Mouse (Mus musculus) midbrain, embryonic 11.5 days (tissue): ENCODE data around the gene Clec11a. TPM values are rescaled to one million over a fixed set of nuclear protein-coding genes. Genes with fewer than 3 reads are reported as not detected.

ENCODE experiments used
- ATAC-seq: fragments of 200-750 bp; cut with Nextera tagmentation; 2 replicates; pipeline ENCODE4 v1.8.0; 2017; ENCODE audit warnings: moderate TSS enrichment, moderate library complexity; ENCODE audit not compliant: low FRiP score
- DNase-seq: peaks from one replicate; pipeline ENCODE4 v3.0.0; 2015; ENCODE audit warnings: low spot score; ENCODE audit errors: missing footprints
- H3K27ac ChIP-seq: fragments of 300-500 bp; sonication (generic); 2 replicates; pipeline ENCODE4 v1.5.1; 2014; ENCODE audit warnings: low read depth, low read length
- H3K27me3 ChIP-seq: fragments of 300-500 bp; sonication (generic); 2 replicates; pipeline ENCODE4 v1.6.1; 2014; ENCODE audit warnings: mild to moderate bottlenecking, low read length, moderate library complexity, mixed read lengths; ENCODE audit not compliant: control insufficient read depth, insufficient read depth
- H3K36me3 ChIP-seq: fragments of 300-500 bp; sonication (generic); 2 replicates; pipeline ENCODE4 v1.6.1; 2014; ENCODE audit warnings: mild to moderate bottlenecking, low read length, moderate library complexity, mixed read lengths; ENCODE audit not compliant: control insufficient read depth, insufficient read depth
- H3K4me1 ChIP-seq: fragments of 300-500 bp; sonication (generic); 2 replicates; pipeline ENCODE4 v1.6.1; 2014; ENCODE audit warnings: low read length; ENCODE audit not compliant: control insufficient read depth, insufficient read depth
- H3K4me2 ChIP-seq: fragments of 300-500 bp; sonication (generic); 2 replicates; pipeline ENCODE4 v1.6.1; 2014; ENCODE audit warnings: mild to moderate bottlenecking, moderate library complexity
- H3K4me3 ChIP-seq: fragments of 300-500 bp; sonication (generic); 2 replicates; pipeline ENCODE4 v1.5.1; 2014; ENCODE audit warnings: low read depth, low read length
- H3K9ac ChIP-seq: fragments of 300-500 bp; sonication (generic); 2 replicates; pipeline ENCODE4 v1.6.1; 2014; ENCODE audit warnings: low read length
- H3K9me3 ChIP-seq: fragments of 300-500 bp; sonication (generic); 2 replicates; pipeline ENCODE4 v1.6.1; 2016; ENCODE audit warnings: low read length; ENCODE audit not compliant: control insufficient read depth
- WGBS: fragments of 180-500 bp; shearing (Covaris S2); extraction: QIAGEN DNeasy Blood & Tissue Kit; methylation state at CpG from one replicate; pipeline ENCODE4 v1.1.7; 2014; 5-methylcytosine and 5-hydroxymethylcytosine counted together
- polyA plus RNA-seq: library from polyadenylated mRNA; unstranded; fragments of >200 nt; fragmentation: Nextera tagmentation; extraction: Ambion mirVana; gene quantifications from 2 replicates; pipeline ENCODE4 v1.2.1, GENCODE M21; 2014

Gene Clec11a
- polyA plus RNA-seq, 1 experiment from 2014 or later = 3.4 TPM

DNA sequence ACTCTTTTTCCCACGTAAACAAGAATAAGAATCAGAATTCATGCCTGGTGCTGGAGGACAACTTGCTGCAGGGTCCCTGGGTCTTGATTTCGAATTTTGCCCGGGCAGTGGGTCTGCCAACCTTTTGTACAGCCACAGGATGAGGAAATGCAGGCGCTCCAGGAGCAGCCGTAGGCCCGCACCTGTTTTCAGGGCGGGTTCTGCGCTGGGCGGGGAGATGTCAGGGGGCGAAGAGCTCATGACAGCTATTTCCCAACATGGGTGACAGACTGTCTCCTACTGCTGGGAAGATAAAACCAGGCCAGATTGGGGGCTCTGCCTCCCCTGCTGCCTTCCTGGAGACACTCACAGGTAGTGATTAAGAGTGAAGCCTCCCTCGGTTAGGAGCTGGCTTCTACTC lies 32.6 kb downstream of the Clec11a start:
- H3K4me2 ChIP-seq = no peak overlapping the region
- no peaks in the 10 kb centered on the region for H3K4me1 ChIP-seq
- no peaks in the 10 kb centered on the region for H3K9me3 ChIP-seq
- peak; percentile 33 for DNase-seq
- no peak for ATAC-seq
- no peaks in the 10 kb centered on the region for H3K36me3 ChIP-seq
- H3K27me3 ChIP-seq = peaks cover 4% of the 10 kb centered on the region; the same call in 1 of the 2 replicates
- WGBS = 54% methylated on average over 11 of the region's 11 CpGs
- no peak overlapping the region for H3K27ac ChIP-seq
- no peak overlapping the region for H3K9ac ChIP-seq
- no peak overlapping the region for H3K4me3 ChIP-seq

DNA sequence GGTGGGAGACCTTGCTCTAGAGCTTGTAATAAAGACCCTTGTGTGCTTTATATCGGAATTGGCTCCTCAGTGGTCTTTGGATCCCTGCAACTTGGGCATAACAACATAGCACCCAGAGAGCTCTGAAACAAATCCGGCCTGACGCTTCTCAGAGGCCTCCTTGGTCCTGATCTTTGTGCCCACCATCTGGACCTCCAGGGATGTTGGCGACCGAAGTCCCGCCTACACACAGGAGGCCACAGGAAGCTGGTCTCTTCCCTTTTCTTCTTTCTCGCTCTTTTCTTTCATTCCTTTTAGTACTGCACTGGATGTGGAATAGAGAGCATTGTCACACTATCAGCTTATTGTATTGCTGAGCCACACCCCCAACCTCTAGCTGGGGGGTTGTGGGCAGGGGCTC lies 33.3 kb downstream of the Clec11a start:
- no peak for ATAC-seq

DNA sequence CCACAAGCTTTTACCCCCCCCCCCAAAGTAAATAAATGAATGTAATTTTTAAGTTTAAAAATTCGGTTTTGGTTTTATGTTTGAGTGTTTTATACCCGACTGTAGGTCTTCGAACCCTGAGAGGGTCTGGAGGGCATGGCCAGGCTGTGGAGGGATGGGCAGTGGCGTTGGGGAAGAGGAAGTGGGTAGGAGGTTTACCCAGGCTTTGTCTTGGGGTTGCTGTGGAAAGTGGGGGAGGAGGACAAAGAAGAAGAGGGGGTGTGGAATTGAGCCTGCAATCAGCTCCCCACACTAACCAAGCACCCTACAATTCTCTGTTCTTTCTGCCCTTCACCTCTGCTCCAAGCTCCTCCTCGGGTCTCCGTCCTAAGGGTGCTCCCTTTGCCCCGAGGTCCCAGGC lies 34.2 kb downstream of the Clec11a start:
- H3K36me3 ChIP-seq = no peaks in the 10 kb centered on the region
- peak; percentile 45 for DNase-seq
- WGBS = 86% methylated on average over 7 of the region's 7 CpGs

More for the DNA sequence above, 33.3 kb downstream of the Clec11a start:
- Histone ChIP-seq H3K27ac (no peak overlapping the region), H3K36me3 (no peaks in the 10 kb centered on the region), H3K27me3 (peaks cover 4% of the 10 kb centered on the region; the same call in 1 of the 2 replicates), H3K9me3 (no peaks in the 10 kb centered on the region), H3K9ac (no peak overlapping the region), H3K4me2 (no peak overlapping the region), H3K4me3 (no peak overlapping the region), H3K4me1 (no peaks in the 10 kb centered on the region)
- DNase-seq = peak; percentile 62
- WGBS = 64% methylated on average over 7 of the region's 7 CpGs

DNA sequence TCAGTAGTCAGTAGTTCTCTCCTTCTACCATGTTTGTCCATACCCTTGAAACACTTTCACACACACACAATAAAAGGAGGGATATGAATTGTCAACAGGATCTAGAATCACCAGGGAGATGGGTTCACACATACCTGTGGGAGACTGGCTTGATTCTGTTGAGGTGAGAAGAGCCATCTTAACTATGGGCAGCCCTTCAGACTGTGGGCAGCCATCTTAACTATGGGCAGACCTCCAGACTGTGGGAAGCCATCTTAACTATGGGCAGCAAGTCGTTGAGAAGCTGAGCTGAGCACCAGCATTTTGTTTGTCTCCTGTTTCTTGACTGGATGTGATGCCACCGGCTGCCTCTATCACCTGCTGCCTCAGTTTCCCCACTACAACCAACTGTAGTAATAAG lies 35.4 kb downstream of the Clec11a start:
- Histone ChIP-seq H3K9ac (no peak overlapping the region), H3K4me2 (no peak overlapping the region), H3K4me3 (no peak overlapping the region), H3K36me3 (no peaks in the 10 kb centered on the region), H3K9me3 (no peaks in the 10 kb centered on the region), H3K4me1 (no peaks in the 10 kb centered on the region), H3K27me3 (peaks cover 4% of the 10 kb centered on the region; the same call in 1 of the 2 replicates), H3K27ac (no peak overlapping the region)
- WGBS = 66% methylated on average over 2 of the region's 2 CpGs
- ATAC-seq (no peak), DNase-seq (peak; percentile 75)

More for the DNA sequence above, 34.2 kb downstream of the Clec11a start:
- Histone ChIP-seq H3K9ac (no peak overlapping the region), H3K9me3 (no peaks in the 10 kb centered on the region), H3K4me1 (no peaks in the 10 kb centered on the region), H3K4me2 (no peak overlapping the region), H3K4me3 (no peak overlapping the region), H3K27ac (no peak overlapping the region), H3K27me3 (peaks cover 4% of the 10 kb centered on the region; the same call in 1 of the 2 replicates)
- ATAC-seq = no peak

- DNase-seq (no peak), ATAC-seq (no peak)
- Histone ChIP-seq H3K4me2 (no peak overlapping the region), H3K4me3 (no peak overlapping the region), H3K27me3 (peaks cover 4% of the 10 kb centered on the region; the same call in 1 of the 2 replicates), H3K9me3 (no peaks in the 10 kb centered on the region), H3K4me1 (no peaks in the 10 kb centered on the region), H3K36me3 (no peaks in the 10 kb centered on the region), H3K9ac (no peak overlapping the region), H3K27ac (no peak overlapping the region)
- WGBS = 85% methylated on average over 2 of the region's 2 CpGs
These were observed 37.3 kb downstream of the Clec11a start for GRCm38 (mm10) chr7:44269397-44269796.

- no peaks in the 10 kb centered on the region for H3K27me3 ChIP-seq
- peaks cover 2% of the 10 kb centered on the region for H3K4me1 ChIP-seq
- H3K4me3 ChIP-seq = no peak overlapping the region
- H3K27ac ChIP-seq = no peak overlapping the region
- no peak for ATAC-seq
- DNase-seq = peak; percentile 57
- no peak overlapping the region for H3K9ac ChIP-seq
- H3K4me2 ChIP-seq = no peak overlapping the region
- H3K9me3 ChIP-seq = no peaks in the 10 kb centered on the region
- H3K36me3 ChIP-seq = no peaks in the 10 kb centered on the region
- 82% methylated on average over 11 of the region's 11 CpGs for WGBS
These were observed 38.6 kb downstream of the Clec11a start for GRCm38 (mm10) chr7:44268117-44268516.

GRCm38 (mm10) chr7:44262791-44263643 lies 43.7 kb downstream of the Clec11a start:
- no peaks in the 10 kb centered on the region for H3K9me3 ChIP-seq
- H3K36me3 ChIP-seq = no peaks in the 10 kb centered on the region
- ATAC-seq = peak; percentile 82
- 2% methylated on average over 34 of the region's 34 CpGs for whole genome bisulfite sequencing
- H3K4me2 ChIP-seq = peak overlapping the region; percentile 41
- peak; percentile 100 for DNase-seq
- peak overlapping the region; percentile 13; the same call in 1 of the 2 replicates for H3K4me3 ChIP-seq
- H3K4me1 ChIP-seq = peaks cover 4% of the 10 kb centered on the region
- H3K9ac ChIP-seq = peak overlapping the region; percentile 39; the same call in 1 of the 2 replicates
- H3K27me3 ChIP-seq = no peaks in the 10 kb centered on the region
- H3K27ac ChIP-seq = no peak overlapping the region

- H3K27me3 ChIP-seq = no peaks in the 10 kb centered on the region
These were observed 45.6 kb downstream of the Clec11a start, which contains the start of gene Gm15517 for GRCm38 (mm10) chr7:44261147-44261546. Gene Gm15517, plus strand, starts transcription at chr7:44261447.

DNA sequence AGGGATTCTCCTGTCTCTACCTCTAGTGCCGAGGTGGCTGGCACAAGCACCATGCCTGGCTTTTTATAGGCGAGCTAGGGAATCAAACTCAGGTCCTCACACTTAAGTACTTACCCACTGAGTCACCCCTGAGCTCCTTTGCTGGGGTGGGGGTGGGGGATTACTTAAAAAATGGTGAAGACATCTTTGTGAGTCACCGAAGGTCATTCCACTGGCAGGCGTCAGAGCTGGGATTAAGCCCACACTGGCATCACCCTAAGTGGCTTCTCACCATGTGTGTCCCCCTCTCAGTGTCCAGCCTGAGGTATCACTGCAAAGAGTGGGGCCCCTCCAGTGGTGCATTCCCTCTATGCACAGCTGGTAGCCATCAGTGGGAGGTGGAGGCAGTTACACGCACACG lies 46.3 kb downstream of the Clec11a start:
- 74% methylated on average over 6 of the region's 6 CpGs for WGBS
- Histone ChIP-seq H3K27me3 (no peaks in the 10 kb centered on the region), H3K27ac (no peak overlapping the region), H3K36me3 (no peaks in the 10 kb centered on the region), H3K4me3 (no peak overlapping the region), H3K4me2 (no peak overlapping the region), H3K9me3 (no peaks in the 10 kb centered on the region), H3K9ac (no peak overlapping the region), H3K4me1 (peaks cover 4% of the 10 kb centered on the region)
- ATAC-seq = no peak
- no peak for DNase-seq

More at GRCm38 (mm10) chr7:44261147-44261546, 45.6 kb downstream of the Clec11a start, which contains the start of gene Gm15517:
- Histone ChIP-seq H3K9ac (no peak within 1 kb of the TSS), H3K9me3 (no peaks in the 10 kb centered on the region), H3K27ac (no peak within 1 kb of the TSS), H3K4me2 (no peak within 1 kb of the TSS), H3K4me3 (no peak within 1 kb of the TSS), H3K36me3 (no peaks in the 10 kb centered on the region), H3K4me1 (peaks cover 4% of the 10 kb centered on the region)
- WGBS = 48% methylated on average over 5 of the region's 5 CpGs
- DNase-seq (no peak), ATAC-seq (no peak)
